12 mouse cellular contexts compared by ENCODE assay signal in the genomic region with DNA sequence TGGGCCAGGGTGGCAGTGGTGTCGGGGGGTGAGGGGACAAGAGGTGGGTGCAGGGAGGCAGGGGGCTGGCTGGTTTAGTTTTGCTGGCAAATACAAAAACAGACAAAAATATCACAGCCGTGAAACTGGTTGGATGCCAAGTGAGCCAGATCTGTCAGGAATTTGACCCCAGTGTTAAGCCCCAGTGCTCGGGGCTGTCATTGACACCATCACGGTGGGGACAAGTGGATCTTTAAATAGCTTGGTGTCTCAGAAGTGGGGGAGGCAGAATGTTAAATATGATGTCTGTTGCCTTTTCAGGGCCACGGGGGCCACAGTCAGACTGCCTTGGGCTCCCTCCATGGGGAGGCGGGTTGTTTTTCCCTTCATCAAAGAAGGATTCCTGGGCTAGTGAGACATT. TPM values are rescaled to one million over a fixed set of nuclear protein-coding genes. Genes with fewer than 3 reads are reported as not detected.
A peak's percentile ranks its signal among the peaks of the same experiment; 100 is the strongest.
DNase-seq lines count a peak whose midpoint lies in the region; ATAC-seq lines count a peak whose summit lies in the region.
"Had no signal": no experiment of that assay in that cellular context is flagged by ENCODE, and none has a peak within 500 bp of the region (broad histone marks: within the 10 kb centered on the region; RNA-seq: fewer than 3 reads in every experiment).

No protein-coding gene starts in this region.

- no peaks in the 10 kb centered on the region for H3K9me3 ChIP-seq in embryonic facial prominence, embryonic 14.5 days (ENCODE audit: control insufficient read depth, low read length)
- H3K9me3 ChIP-seq in liver, embryonic 13.5 days (replicated peaks), result no peaks in the 10 kb centered on the region
- H3K9me3 ChIP-seq: hindbrain, embryonic 10.5 days had no signal

- H3K36me3 ChIP-seq in embryonic facial prominence, embryonic 14.5 days (ENCODE audit: control insufficient read depth, insufficient read depth, low read length), result no peaks in the 10 kb centered on the region
- 0 out of 2 replicates have a peak, but pooled peaks cover 2% of the 10 kb centered on the region for H3K36me3 ChIP-seq in liver, embryonic 13.5 days
- H3K36me3 ChIP-seq: hindbrain, embryonic 10.5 days had no signal

- H3K27me3 ChIP-seq in embryonic facial prominence, embryonic 14.5 days (replicated peaks; ENCODE audit: control insufficient read depth, insufficient read depth, low read length), result peaks cover 5% of the 10 kb centered on the region
- H3K27me3 ChIP-seq in liver, embryonic 13.5 days, result peaks cover 10% of the 10 kb centered on the region; the same call in 1 of the 2 replicates

- H3K4me2 ChIP-seq in embryonic facial prominence, embryonic 14.5 days (ENCODE audit: low read depth, low read length), result no peak overlapping the region
- H3K4me2 ChIP-seq in liver, embryonic 13.5 days, result no peak overlapping the region

- H3K4me3 ChIP-seq in embryonic facial prominence, embryonic 14.5 days (ENCODE audit: low read depth, low read length), result no peak overlapping the region
- H3K4me3 ChIP-seq in liver, embryonic 13.5 days (replicated peaks), result no peak overlapping the region
- H3K4me3 ChIP-seq: hindbrain, embryonic 10.5 days had no signal

- 32% methylated on average over 6 of the region's 6 CpGs for WGBS in embryonic facial prominence, embryonic 14.5 days
- 58% methylated on average over 6 of the region's 6 CpGs for WGBS in liver, embryonic 13.5 days (ENCODE audit: insufficient replicate concordance)

- H3K9ac ChIP-seq in embryonic facial prominence, embryonic 14.5 days (ENCODE audit: low read depth, low read length), result no peak overlapping the region
- no peak overlapping the region for H3K9ac ChIP-seq in liver, embryonic 13.5 days

- DNase-seq in heart, adult 18-20 months, result peak; percentile 71 to 81
- DNase-seq in heart, postnatal 36 days, result no peak
- DNase-seq in embryonic facial prominence, embryonic 14.5 days (ENCODE audit: low spot score), result peak; percentile 51
- DNase-seq in heart, postnatal 10 days, result peak; percentile 76 to 80
- no peak for DNase-seq in liver, embryonic 13.5 days
- DNase-seq in frontal cortex, postnatal 14 days (ENCODE audit: low spot score in 2 of 2), result no peak
- DNase-seq in cerebellum, adult 8-10 months, result no peak
- DNase-seq: right cerebral cortex, adult 18-20 months; thymus, postnatal 36 days had no signal

- H3K27ac ChIP-seq in embryonic facial prominence, embryonic 14.5 days (replicated peaks; ENCODE audit: low read depth, low read length), result no peak overlapping the region
- H3K27ac ChIP-seq in liver, embryonic 13.5 days, result peak overlapping the region; percentile 80
- H3K27ac ChIP-seq: hindbrain, embryonic 10.5 days had no signal

- peaks cover 15% of the 10 kb centered on the region; the same call in 1 of the 2 replicates for H3K4me1 ChIP-seq in embryonic facial prominence, embryonic 14.5 days (ENCODE audit: control insufficient read depth, insufficient read depth, low read length)
- peaks cover 47% of the 10 kb centered on the region for H3K4me1 ChIP-seq in liver, embryonic 13.5 days (replicated peaks)

- ATAC-seq in embryonic facial prominence, embryonic 14.5 days (ENCODE audit: low read depth), result 0 out of 2 replicates have a peak, but pooled peaks have one; percentile 19
- no peak for ATAC-seq in liver, embryonic 13.5 days (ENCODE audit: low read depth)
- no peak for ATAC-seq in frontal cortex, adult (ENCODE audit: low TSS enrichment)

- intact Hi-C loops in heart, postnatal 36 days (cut with DNase I), result no loop called here
- intact Hi-C loops in heart, postnatal 10 days (cut with DNase I), result no loop called here

RNA-seq across cellular contexts. Expression of a gene that starts 6.0 kb away (rescaled TPM):
- 1 to 10 TPM; 8.1 to 9.1 TPM for total RNA-seq in heart, adult 18-20 months (2021)
- total RNA-seq in heart, postnatal 36 days (2021), result 1 to 10 TPM; 8.5 to 9.2 TPM
- 9.3 and 10.5 TPM in 2 replicates for polyA plus RNA-seq in embryonic facial prominence, embryonic 14.5 days (2014; fragmentation: Nextera tagmentation; extraction: Ambion mirVana)
- 10 to 100 TPM; 14.5 to 17.8 TPM for total RNA-seq in heart, postnatal 10 days (2021)
- 3.1 and 3.8 TPM in 2 replicates for polyA plus RNA-seq in liver, embryonic 13.5 days (2015; fragmentation: Nextera tagmentation; extraction: Ambion mirVana)

RNA-seq across cellular contexts. Expression of a gene that starts 8.1 kb away (rescaled TPM):
- under 1 TPM; 0.84 to 0.90 TPM for total RNA-seq in heart, adult 18-20 months (2021)
- total RNA-seq in heart, postnatal 36 days (2021), result 1 to 10 TPM in 1 of 2 experiments, under 1 TPM in 1; 0.76 to 1.6 TPM
- polyA plus RNA-seq in embryonic facial prominence, embryonic 14.5 days (2014; fragmentation: Nextera tagmentation; extraction: Ambion mirVana), result 0.49 and 0.59 TPM in 2 replicates
- under 1 TPM in 1 of 2 experiments, not detected in 1; 0.31 TPM for total RNA-seq in heart, postnatal 10 days (2021)
- polyA plus RNA-seq in liver, embryonic 13.5 days (2015; fragmentation: Nextera tagmentation; extraction: Ambion mirVana), result not detected in 2 replicates
- total RNA-seq: layer of hippocampus, postnatal 10 days had no signal

RNA-seq across cellular contexts. Expression of a gene that starts 10.7 kb away (rescaled TPM):
- total RNA-seq in heart, adult 18-20 months (2021), result 1,000 to 10,000 TPM; 1,636 to 2,096 TPM
- total RNA-seq in heart, postnatal 36 days (2021), result 1,000 to 10,000 TPM; 1,783 to 3,188 TPM
- polyA plus RNA-seq in embryonic facial prominence, embryonic 14.5 days (2014; fragmentation: Nextera tagmentation; extraction: Ambion mirVana), result 22.8 and 27.7 TPM in 2 replicates
- 100 to 1,000 TPM; 469 to 500 TPM for total RNA-seq in heart, postnatal 10 days (2021)
- 0.15 and 0.59 TPM in 2 replicates for polyA plus RNA-seq in liver, embryonic 13.5 days (2015; fragmentation: Nextera tagmentation; extraction: Ambion mirVana)

RNA-seq across cellular contexts. Expression of a gene that starts 18.0 kb away (rescaled TPM):
- 1 to 10 TPM; 5.6 to 5.9 TPM for total RNA-seq in heart, adult 18-20 months (2021)
- total RNA-seq in heart, postnatal 36 days (2021), result 10 to 100 TPM in 1 of 2 experiments, 1 to 10 TPM in 1; 7.2 to 10.6 TPM
- polyA plus RNA-seq in embryonic facial prominence, embryonic 14.5 days (2014; fragmentation: Nextera tagmentation; extraction: Ambion mirVana), result 48.3 and 54.8 TPM in 2 replicates
- total RNA-seq in heart, postnatal 10 days (2021), result 10 to 100 TPM; 12.7 to 19.3 TPM
- 2.2 and 2.6 TPM in 2 replicates for polyA plus RNA-seq in liver, embryonic 13.5 days (2015; fragmentation: Nextera tagmentation; extraction: Ambion mirVana)

RNA-seq across cellular contexts. Expression of a gene that starts 36.1 kb away (rescaled TPM):
- 10 to 100 TPM; 15.8 to 20.6 TPM for total RNA-seq in heart, adult 18-20 months (2021)
- 10 to 100 TPM; 21.5 to 26.8 TPM for total RNA-seq in heart, postnatal 36 days (2021)
- polyA plus RNA-seq in embryonic facial prominence, embryonic 14.5 days (2014; fragmentation: Nextera tagmentation; extraction: Ambion mirVana), result 31.0 and 32.8 TPM in 2 replicates
- total RNA-seq in heart, postnatal 10 days (2021), result 10 to 100 TPM; 23.9 to 24.5 TPM
- 14.1 and 15.7 TPM in 2 replicates for polyA plus RNA-seq in liver, embryonic 13.5 days (2015; fragmentation: Nextera tagmentation; extraction: Ambion mirVana)

Comparison
In these comparisons a context has a peak if more than half of its experiments do, and no peak if none do; other contexts are left out.
1. DNase-seq: peak in heart, adult 18-20 months (2 of 2), embryonic facial prominence, embryonic 14.5 days (single experiment) and heart, postnatal 10 days (2 of 2); none in heart, postnatal 36 days (0 of 2), liver, embryonic 13.5 days (single experiment), frontal cortex, postnatal 14 days (0 of 2) and cerebellum, adult 8-10 months (single experiment).